Mouse (Mus musculus): ENCODE measurements at regions not wholly inside any gene's neighbourhood (a gene's known extent, or its start where the extent isn't known, plus 50 kb on each side); places are given as distances from the start of the nearest gene placed in this dataset.

- TF ChIP-seq CTCF (IDR thresholded peaks at IDR 0.05; ENCODE audit: borderline replicate concordance, insufficient read depth, low read depth, low read length) (no peak), POLR2A (IDR thresholded peaks at IDR 0.05; ENCODE audit: borderline replicate concordance, insufficient read depth, low read length) (no peak)
Measured at GRCm38 (mm10) chr13:28635230-28635950, 318.1 kb downstream of the Sox4 start.
